Mouse (Mus musculus) heart, postnatal 0 days (tissue): ENCODE data around the gene Dclk3. TPM values are rescaled to one million over a fixed set of nuclear protein-coding genes. Genes with fewer than 3 reads are reported as not detected.

ENCODE experiments used
- ATAC-seq: fragments of 200-750 bp; cut with Nextera tagmentation; 2 replicates; pipeline ENCODE4 v1.8.0; 2017; ENCODE audit warnings: low read depth, moderate number of reproducible peaks, moderate library complexity; ENCODE audit not compliant: insufficient read depth
- DNase-seq: peaks from one replicate; pipeline ENCODE4 v3.0.0-alpha.2; 2016; ENCODE audit warnings: low spot score
- H3K27ac ChIP-seq: fragments of 300-500 bp; sonication (generic); 2 replicates; pipeline ENCODE4 v1.5.1; 2014; ENCODE audit warnings: low read depth, mild to moderate bottlenecking
- H3K27me3 ChIP-seq: fragments of 300-500 bp; sonication (generic); 2 replicates; pipeline ENCODE4 v1.6.1; 2014; ENCODE audit warnings: low read length, mixed read lengths; ENCODE audit not compliant: control insufficient read depth, insufficient read depth
- H3K36me3 ChIP-seq: fragments of 300-500 bp; sonication (generic); replicated peaks from 2 replicates; pipeline ENCODE4 v1.6.1; 2014; ENCODE audit warnings: low read length, mixed read lengths; ENCODE audit not compliant: control insufficient read depth, insufficient read depth
- H3K4me1 ChIP-seq: fragments of 300-500 bp; sonication (generic); 2 replicates; pipeline ENCODE4 v1.6.1; 2014; ENCODE audit warnings: antibody characterized with exemption; ENCODE audit not compliant: control insufficient read depth, insufficient read depth
- H3K4me2 ChIP-seq: fragments of 300-500 bp; sonication (generic); 2 replicates; pipeline ENCODE4 v1.6.1; 2014; ENCODE audit warnings: low read depth, mild to moderate bottlenecking, low read length, moderate library complexity
- H3K4me3 ChIP-seq: fragments of 300-500 bp; sonication (generic); 2 replicates; pipeline ENCODE4 v1.5.1; 2014; ENCODE audit warnings: low read depth, low read length
- H3K9ac ChIP-seq: fragments of 300-500 bp; sonication (generic); replicated peaks from 2 replicates; pipeline ENCODE4 v1.6.1; 2014; ENCODE audit warnings: low read depth, low read length, mixed read lengths
- H3K9me3 ChIP-seq: fragments of 300-500 bp; sonication (generic); replicated peaks from 2 replicates; pipeline ENCODE4 v1.6.1; 2016; ENCODE audit warnings: low read length; ENCODE audit not compliant: control insufficient read depth
- CTCF ChIP-seq: IDR thresholded peaks from 2 replicates; pipeline ENCODE4 v1.5.1; 2016; ENCODE audit warnings: antibody characterized with exemption, control low read depth, low read depth
- EP300 ChIP-seq: IDR thresholded peaks from 2 replicates; pipeline ENCODE4 v1.6.1; 2016; ENCODE audit warnings: antibody characterized with exemption, low read depth
- WGBS: fragments of 180-500 bp; shearing (Covaris S2); extraction: QIAGEN DNeasy Blood & Tissue Kit; methylation state at CpG from one replicate; pipeline ENCODE4 v1.1.7; 2014; 5-methylcytosine and 5-hydroxymethylcytosine counted together
- polyA plus RNA-seq: library from polyadenylated mRNA; unstranded; fragments of >200 nt; fragmentation: Nextera tagmentation; extraction: Ambion mirVana; gene quantifications from 2 replicates; pipeline ENCODE4 v1.2.1, GENCODE M21; 2015
- total RNA-seq: library from RNA; depleted of rRNA; stranded (reverse); fragments of >200 nt; gene quantifications from 2 replicates; pipeline ENCODE4 v1.2.3, GENCODE M21; 2014; ENCODE audit warnings: low replicate concordance; rRNA removed

The Dclk3 gene
- total and polyA plus RNA-seq, 2 experiments from 2014 or later: 0.11 TPM; not detected in 1

- TF ChIP-seq EP300 (no peak), CTCF (no peak)
- Histone ChIP-seq H3K4me1 (no peaks in the 10 kb centered on the region), H3K9ac (no peak overlapping the region), H3K4me3 (no peak overlapping the region), H3K9me3 (no peaks in the 10 kb centered on the region), H3K27me3 (no peaks in the 10 kb centered on the region), H3K27ac (no peak overlapping the region), H3K36me3 (no peaks in the 10 kb centered on the region), H3K4me2 (no peak overlapping the region)
- no peak for ATAC-seq
- no peak for DNase-seq
- WGBS: 92% methylated on average over 3 of the region's 3 CpGs
Observed at GRCm38 (mm10) chr9:111523871-111524270, 85.0 kb downstream of the Dclk3 start.

- ATAC-seq (no peak), DNase-seq (no peak)
- no peaks in the 10 kb centered on the region for H3K4me1 ChIP-seq
- no peak overlapping the region for H3K4me3 ChIP-seq
- H3K9me3 ChIP-seq: no peaks in the 10 kb centered on the region
- H3K36me3 ChIP-seq: no peaks in the 10 kb centered on the region
- WGBS: 30% methylated on average over 7 of the region's 7 CpGs
- H3K27me3 ChIP-seq: no peaks in the 10 kb centered on the region
- H3K4me2 ChIP-seq: no peak overlapping the region
- no peak overlapping the region for H3K27ac ChIP-seq
- H3K9ac ChIP-seq: no peak overlapping the region
- no peak for TF ChIP-seq EP300
- no peak for TF ChIP-seq CTCF
Observed at GRCm38 (mm10) chr9:111534744-111535423, 96.0 kb downstream of the Dclk3 start.

- H3K4me2 ChIP-seq: no peak overlapping the region
- WGBS: 71% methylated on average over 8 of the region's 8 CpGs
- no peak for DNase-seq
- H3K27me3 ChIP-seq: no peaks in the 10 kb centered on the region
- no peaks in the 10 kb centered on the region for H3K9me3 ChIP-seq
- no peaks in the 10 kb centered on the region for H3K4me1 ChIP-seq
- no peak for ATAC-seq
- H3K9ac ChIP-seq: no peak overlapping the region
- no peak overlapping the region for H3K27ac ChIP-seq
- no peaks in the 10 kb centered on the region for H3K36me3 ChIP-seq
- TF ChIP-seq EP300 (no peak), CTCF (no peak)
- H3K4me3 ChIP-seq: no peak overlapping the region
Observed at GRCm38 (mm10) chr9:111535445-111536064, 96.7 kb downstream of the Dclk3 start.

Other genes starting within 250 kb of the Dclk3 start
- gene Mlh1, start 167.3 kb upstream of the Dclk3 start, total RNA-seq: 12.8 and 18.4 TPM in 2 replicates
- gene Mlh1, start 167.3 kb upstream of the Dclk3 start, polyA plus RNA-seq: 19.7 and 20.0 TPM in 2 replicates
- gene Epm2aip1, start 167.2 kb upstream of the Dclk3 start, total RNA-seq: 28.2 and 33.0 TPM in 2 replicates
- gene Epm2aip1, start 167.2 kb upstream of the Dclk3 start, polyA plus RNA-seq: 13.5 and 15.6 TPM in 2 replicates
- gene Trank1, start 127.3 kb upstream of the Dclk3 start, total RNA-seq: 0.04 TPM in 1 of 2 replicates, not detected in the other
- gene Trank1, start 127.3 kb upstream of the Dclk3 start, polyA plus RNA-seq: not detected in 2 replicates